Mouse (Mus musculus): ENCODE data around the gene Cckbr.
"Not testable (repeated sequence)": the region's sequence is repeated elsewhere in the genome, so short reads cannot be mapped to it uniquely, and the experiment has no call there.

Cckbr gene

DNA sequence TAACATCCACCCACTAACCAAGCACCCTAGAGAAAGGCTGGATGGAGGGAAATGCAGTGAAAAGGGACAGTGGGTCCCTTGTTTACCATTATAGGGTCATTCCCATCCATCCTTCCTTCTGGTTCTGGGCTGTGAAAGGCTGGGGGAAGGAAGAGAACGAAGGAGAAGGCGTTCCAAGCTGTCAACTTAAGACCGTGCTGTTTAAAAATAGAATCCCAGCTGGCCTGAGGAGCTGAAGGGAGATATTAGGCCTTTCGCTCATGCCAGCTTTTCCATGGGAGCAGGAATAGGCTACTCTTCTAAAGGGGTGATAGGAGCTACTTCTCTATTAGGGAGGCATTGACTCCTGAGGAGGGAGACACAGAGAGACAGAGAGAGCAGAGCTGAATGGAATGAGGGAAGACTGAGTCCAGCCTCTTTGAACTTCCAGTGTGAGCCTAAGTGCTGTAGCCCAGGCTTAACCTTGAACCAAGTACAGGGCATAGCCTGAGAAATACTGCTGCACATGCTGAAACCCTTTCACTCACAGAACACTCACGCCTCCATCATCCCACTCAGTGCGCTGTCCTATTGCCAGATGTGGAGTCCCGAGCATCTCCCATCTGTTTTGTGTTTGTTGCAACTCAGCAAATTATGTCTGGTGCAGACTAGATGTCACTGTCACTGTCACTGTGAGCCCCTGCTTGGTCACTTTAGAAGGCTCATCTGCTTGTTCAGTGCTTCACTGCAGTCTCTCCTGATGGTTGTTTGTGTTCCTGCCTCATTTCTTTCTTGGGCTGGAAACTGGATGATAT, 12.6 kb downstream of the Cckbr start:
- no peak for DNase-seq (ENCODE audit: low read depth, low spot score)

DNA sequence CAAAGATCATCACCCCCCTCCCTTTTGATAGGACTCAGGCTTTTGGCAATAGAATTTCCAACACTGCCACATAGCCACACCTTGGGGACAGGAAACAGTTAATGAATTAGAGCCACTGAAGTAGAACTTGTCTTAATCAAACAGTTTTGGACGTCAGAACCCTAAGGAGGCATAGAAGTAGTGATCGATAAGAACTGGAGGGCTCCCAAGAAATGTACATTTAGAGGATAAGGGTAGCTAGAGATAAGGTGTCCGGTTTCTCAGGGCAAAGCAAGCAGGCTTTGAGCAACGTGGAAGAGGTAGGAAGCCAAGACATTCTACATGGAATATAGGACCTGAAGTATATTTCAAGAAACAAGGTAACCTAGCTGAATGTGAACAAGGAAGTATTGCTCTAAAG, 15.9 kb downstream of the Cckbr start:
- DNase-seq (ENCODE audit: low read depth, low spot score): no peak

DNA sequence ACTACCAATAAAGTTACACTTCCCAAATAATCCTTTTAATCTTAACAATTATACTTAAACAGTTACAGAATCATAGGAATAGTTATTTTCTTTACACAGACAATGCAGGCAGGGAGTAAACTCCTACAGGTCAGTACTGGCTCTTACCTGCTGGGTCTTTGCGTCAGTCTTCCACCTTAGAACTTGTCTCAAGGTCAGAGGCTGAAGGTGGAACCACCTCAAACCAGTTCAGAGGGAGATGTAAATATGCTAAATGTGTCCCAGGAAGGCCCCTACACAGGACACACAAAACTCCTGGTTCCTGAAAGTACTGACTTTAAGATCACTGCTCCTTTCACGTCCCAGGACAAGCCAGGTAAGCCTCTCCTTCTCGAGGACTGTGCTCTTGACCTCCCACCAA, 19.5 kb downstream of the Cckbr start:
- peak; percentile 79 for DNase-seq (ENCODE audit: low read depth, low spot score)

DNA sequence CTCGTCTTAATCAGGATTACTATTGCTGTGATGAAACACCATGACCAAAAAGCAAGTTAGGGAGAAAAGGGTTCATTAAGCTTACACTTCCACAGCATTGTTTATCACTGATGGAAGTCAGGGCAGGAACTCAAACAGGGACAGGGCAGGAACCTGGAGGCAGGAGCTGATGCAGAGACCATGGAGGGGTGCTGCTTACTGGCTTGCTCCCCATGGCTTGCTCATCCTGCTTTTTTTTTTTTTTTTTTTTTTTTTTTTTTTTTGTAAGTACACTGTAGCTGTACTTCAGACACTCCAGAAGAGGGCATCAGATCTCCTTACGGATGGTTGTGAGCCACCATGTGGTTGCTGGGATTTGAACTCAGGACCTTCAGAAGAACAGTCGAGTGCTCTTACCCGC, 27.8 kb downstream of the Cckbr start:
- not testable (repeated sequence) for DNase-seq (ENCODE audit: low read depth, low spot score)

DNA sequence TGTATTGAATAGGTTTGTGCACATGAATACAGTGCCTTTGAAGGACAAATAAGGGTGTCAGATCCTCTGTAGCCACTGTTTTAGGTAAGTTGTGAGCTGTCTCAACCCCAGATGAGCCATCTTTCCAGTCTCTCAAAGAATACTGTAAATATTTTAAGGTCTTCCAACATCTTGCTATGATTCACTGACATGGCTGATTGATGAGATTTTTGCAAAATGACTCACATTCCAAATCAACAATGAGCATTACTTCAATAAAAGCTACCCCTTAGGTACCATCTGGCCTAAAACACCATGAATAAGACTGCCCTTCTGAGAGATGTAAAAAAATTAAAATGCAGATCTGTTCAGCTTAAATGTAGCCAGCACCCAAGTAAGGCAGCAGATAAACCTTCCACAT, 33.0 kb downstream of the Cckbr start:
- DNase-seq (ENCODE audit: low read depth, low spot score): no peak

DNA sequence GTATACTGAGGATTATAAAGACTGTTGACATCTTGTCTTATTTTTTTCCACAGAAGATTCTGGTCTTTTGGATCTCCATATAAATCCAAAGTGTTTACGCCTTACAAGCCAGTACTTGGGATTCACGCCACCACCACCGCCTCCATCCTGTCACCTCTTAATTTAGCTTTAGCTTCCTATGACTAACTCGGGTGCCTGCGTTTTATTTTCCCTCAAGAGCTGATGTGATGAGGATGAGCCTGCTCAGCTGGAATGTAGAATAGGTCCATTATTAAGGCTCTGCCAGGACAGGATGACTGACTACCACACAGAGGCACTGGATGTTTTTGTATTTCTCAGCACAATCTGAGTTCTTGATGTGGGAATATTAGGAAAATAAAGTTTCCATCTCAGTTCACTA, 40.0 kb downstream of the Cckbr start:
- not testable (repeated sequence) for DNase-seq (ENCODE audit: low read depth, low spot score)

DNA sequence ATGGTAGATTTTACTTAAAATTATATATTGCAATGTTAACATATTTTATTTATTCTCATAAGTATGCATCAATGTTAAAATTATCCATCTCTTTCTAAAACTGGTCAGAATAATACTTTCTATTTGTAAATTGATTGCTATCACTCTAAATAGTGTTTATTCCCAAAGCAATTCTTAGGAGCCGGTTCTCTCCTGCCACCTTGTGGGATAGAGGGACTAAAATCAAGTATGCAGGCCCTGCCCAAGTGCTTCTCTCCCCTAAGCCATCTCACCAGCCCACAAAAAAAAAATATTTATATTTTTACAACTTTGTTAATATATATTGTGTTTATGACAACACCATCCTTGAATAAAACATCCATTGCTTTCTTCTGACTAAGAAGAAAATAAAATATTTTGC, 47.1 kb downstream of the Cckbr start:
- no peak for DNase-seq (ENCODE audit: low read depth, low spot score)

DNA sequence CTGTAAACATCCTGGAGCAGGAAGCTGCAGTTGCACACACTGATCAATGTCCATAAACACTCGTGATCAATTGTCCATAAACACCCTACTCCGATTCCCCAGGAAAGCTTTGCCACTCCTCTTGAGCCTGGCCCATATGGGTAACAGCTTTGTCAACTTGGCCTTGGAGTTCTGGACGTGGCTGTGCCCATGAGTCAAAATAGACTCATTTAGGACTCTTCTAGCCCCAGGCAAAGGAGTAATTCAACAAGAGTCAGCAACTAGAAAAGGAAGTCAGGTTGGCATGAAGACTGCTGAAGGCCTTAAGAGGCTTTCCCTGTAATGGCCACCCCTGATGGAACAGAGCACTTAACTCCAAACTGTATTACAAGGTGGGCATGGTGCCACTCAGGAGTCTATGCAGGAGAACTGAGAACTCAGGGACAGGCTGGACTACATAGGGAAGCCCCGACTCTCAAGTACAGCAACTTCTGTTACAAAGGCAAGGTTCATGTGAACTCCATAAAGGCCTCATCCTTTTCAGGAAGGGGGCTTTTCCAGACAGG, 49.3 kb downstream of the Cckbr start:
- DNase-seq (ENCODE audit: low read depth, low spot score): no peak

DNA sequence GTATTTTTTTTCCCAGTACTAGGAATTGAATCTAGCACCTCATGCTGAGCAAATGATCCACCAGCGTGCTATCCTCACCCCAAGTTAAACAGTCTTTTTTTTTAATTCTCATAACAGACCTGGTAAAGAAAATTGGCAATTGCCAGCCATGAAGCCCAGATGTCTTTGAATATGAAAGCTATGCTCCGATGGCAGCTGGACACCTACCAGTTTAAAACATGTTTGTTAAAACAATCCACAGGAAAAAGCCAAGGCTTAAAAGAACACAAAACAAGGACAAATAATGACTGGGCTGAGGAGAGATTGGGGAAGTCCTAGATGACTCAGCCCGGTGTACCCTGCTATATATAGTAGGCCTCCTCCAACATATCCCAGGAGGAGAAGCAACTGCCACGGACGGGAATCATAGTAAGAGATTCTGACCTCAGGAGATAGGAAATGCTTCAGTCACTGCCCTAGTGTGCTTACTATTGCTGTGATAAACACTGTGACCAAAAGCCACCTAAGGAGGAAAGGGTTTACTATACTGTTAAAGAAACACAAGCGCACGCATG, 49.9 kb downstream of the Cckbr start:
- DNase-seq (ENCODE audit: low read depth, low spot score): no peak

DNA sequence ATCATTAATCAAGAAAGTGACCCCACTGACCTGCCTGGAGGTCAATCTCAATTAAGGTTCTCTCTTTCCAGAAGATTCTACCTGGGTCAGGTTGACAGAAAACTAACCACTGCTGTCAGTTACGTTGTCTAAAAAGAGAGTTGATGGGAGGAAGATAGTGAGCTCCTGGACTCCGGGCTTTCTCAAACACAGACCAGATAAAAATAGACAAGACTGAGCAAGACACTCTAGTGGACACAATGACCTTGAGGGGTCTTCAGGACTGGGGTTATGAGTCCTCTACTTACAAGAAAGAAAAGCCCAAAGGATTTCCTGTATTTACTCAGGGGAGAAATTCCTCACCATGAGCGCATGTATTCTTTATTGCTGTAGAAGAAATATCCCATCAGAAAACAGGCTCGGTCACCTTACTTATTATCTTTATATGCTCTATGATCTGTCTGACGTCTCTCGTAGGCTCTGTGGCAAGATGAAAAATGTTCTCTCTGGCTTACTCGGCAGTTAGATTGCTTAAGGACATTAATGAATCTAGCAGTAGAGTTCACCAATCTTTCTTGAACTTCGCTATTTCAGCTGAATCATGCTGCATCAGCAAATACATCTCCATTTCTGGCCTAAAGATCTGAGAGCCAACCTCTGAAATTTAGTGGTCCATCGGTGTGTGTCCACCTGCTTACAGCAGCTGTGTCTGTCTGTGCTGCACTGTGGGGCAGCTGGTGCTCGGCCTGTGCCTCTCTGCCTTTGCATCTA, 51.3 kb downstream of the Cckbr start:
- DNase-seq (ENCODE audit: low read depth, low spot score): no peak

DNA sequence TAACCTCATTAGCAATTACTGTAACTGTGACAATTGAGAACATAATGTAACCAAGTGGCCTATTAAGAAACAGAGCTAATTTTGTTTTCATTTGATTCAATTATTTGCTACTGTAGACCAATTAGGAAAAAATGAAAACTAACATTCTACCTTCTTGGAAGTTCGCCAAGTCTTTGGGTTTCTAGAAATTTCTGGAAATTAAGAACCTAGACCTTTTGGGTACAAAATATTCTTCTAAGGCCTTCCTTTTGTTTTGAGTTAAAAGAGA, 51.8 kb downstream of the Cckbr start:
- DNase-seq (ENCODE audit: low read depth, low spot score): no peak

DNA sequence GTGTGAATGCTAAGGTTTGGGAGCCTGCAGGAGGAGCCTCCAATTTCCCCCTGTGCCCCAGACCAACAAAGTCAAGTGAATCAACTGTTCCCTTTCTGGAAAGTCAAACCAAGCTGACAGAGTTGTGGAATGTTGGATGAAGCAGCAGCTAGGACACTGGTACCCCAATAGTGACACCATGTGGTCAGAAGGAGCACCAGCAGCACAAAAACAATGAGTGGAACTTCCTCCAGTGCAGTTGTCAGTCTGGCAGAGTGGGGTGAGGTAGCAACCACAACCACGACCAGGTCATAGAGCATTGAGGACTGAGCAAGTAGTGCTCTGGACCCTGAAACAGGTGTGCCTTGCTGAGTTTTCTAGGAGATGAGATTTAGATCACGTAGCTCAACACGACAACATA, 52.3 kb downstream of the Cckbr start:
- DNase-seq (ENCODE audit: low read depth, low spot score): peak; percentile 82

DNA sequence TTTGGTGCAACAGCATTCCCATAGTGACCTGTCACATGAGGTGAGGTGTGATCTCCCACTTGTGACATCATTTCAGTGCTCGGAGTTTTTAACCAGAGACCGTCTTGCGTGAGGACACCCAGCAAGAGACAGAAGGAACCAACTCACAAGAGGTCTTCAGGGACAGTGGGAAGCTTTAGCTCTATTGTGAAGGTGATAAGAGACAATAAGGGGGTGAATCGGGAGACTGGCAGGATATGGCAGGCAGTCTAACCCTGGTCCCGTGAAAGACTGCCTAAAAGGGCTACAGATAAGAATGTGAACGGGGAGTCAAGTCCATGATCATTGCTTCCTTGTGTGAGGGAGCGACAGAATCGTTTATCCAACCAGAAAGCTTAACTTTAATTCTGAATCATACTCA, 52.8 kb downstream of the Cckbr start:
- no peak for DNase-seq (ENCODE audit: low read depth, low spot score)

DNA sequence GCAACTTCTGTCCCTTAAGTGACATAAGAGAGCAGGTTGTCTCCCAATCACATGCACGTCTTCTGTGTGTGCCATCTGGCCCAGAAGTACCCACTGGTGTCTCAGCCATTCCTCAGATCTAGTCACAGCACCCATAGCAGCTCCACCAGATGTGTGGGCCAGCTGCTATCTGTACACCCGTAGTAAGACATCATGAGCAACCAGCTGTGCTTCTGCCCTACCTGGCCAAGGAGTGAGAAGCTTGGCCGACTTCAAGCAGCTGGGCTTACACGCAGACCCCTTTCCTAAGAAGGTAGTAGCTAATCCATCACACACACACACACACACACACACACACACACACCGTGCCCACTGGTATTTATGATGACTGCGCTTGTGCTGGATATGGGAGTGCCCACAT, 53.7 kb downstream of the Cckbr start:
- DNase-seq (ENCODE audit: low read depth, low spot score): no peak

DNA sequence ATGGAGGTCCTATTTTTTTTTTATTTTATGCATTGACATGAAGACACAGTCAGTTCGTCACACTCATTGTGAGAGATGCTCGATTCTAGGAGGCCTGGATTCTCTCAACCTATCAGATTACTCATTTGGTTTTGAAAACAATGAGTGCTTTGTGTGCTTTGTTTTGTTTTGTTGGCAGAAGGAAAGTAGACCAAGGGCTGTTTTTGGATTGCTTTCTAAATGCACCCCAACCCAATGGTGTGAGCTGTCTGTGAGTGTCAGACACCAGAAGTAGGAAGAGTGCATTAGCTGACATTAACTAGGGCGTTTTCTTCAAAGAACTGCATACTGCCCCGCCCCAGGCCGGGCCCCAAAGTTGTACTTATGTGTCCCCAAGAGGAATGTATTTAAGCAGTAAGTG, 54.5 kb downstream of the Cckbr start:
- DNase-seq (ENCODE audit: low read depth, low spot score): no peak

DNA sequence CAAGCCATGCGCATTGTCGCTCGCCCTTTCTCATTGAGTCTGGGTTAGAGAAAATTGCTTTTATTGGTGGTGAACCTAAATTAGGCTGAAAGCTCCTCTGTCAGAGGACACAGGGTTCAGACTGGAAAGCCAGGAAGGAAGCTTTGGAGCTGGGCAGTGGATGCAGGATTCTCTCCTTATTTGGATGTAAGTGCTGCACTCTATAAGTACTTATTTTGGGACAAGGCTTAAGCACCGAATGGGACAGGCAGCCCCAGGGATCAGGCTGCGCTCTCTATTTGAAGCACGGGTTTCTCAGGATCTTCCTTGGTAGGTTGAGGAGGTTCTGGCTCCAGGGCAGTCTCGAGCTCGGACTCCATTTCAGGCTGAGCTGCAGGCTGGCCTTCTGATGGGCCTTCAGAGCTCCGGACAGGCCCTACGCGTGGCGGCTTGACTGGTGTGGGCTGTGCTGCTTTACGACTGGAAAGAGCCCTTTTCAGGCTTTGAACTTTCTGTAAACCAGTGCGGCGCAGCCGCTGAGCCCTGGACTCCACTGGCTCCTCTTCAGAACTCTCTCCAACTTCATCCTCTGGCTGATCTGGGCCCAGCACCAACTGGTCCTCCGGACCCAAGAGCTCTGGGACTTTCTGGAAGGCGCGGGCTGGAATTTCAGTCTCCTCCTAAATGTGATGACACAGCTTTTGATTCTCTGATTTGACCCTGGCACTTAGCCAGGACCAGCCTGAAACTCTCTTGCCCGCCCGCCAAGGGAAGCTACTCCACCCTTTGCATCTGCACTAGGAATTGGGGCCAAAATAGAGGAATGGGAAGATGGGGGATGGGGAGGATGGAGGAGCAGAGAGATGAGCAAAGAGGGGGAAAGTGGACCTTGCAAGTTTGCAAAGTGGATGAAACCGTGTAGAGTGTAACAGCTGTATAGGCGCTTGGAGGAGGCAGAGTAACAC, 55.3 kb downstream of the Cckbr start:
- DNase-seq (ENCODE audit: low read depth, low spot score): peak; percentile 73

DNA sequence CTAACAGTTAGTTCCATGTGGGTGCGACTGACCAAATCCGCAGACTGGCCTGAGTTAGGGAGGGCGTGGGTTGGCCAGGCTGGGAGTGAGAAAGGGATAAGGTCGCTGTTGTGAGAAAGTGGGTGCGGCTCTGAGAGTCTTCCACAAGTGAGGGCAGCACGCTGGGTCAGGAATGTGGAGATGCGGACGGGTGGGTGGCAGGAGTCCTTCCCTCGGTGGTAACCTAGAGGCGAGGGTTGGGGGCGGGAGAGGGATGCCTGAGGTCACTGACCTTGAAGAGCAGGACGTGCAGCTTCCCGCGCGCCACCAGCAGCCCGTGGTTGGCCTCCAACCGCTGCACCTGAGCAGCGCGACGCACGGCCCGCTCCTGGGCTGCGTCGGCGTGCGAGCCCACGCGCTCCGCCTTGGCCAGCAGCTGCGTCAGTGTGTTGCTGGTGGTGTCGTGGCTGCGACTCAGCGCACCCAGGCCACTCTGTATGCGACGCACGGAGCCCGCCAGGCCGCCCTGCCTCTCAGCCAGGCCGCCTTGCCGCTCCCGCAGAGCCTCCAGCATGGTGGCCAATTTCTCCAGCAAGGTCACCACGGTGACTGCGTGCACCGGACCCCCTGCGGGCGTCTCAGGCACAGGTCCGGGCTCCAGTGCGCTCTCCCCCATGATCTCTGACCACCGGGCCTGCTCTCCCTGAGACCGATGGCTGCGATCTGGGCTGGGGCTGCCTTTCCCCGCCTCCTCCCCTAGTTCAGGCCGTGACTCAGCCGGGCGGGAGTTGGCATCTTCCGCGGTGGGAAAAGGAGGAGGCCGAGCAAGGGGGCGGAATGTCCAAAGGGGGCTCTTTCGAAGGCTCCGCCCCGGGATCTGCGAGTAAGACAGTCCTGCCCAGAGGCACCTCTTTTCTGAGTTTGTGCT, 56.2 kb downstream of the Cckbr start, which contains the start of gene Cavin3:
Cavin3 (minus strand) TSS at position 796 of the 907 bp plus-strand sequence.
- peak; percentile 90 for DNase-seq (ENCODE audit: low read depth, low spot score)

DNA sequence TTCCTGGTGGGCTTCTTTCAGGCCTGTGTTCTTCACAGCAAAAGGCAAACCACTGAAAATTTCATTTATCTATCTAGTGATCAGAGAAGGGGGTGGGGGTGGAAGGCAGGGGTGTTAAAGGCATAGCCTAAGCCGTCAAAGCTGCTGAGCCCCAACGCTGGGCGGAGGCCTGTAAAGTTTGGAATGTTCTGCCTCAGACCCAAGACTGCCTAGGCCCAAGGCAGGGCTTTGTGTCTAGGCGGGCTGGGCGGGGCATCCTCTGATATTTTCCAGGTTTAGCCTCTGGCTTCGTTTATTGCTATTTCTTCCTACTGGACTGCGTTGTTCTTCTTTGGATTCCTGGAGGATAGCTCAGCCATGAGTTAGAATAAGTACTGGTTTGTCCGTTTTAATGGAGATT, 56.9 kb downstream of the Cckbr start:
- peak; percentile 76 for DNase-seq (ENCODE audit: low read depth, low spot score)

DNA sequence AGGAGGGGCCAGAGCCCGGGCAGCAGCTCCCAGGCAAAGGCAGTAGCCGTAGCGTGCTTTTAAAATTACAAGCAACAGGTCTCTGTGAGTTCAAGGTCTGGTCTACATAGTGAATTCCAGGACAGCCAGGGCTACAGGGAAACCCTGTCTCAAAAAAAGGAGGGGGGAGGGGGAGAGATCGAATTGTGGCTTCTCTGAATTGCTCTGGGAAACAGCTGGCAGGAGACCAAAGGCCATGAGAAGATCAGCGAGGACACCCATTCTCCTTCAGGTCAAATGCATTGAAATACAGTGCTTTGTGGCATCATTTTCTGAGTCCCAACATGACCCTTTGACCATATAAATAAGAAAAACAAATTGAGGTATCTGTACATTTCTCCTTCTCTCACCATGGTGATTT, 59.5 kb downstream of the Cckbr start:
- DNase-seq (ENCODE audit: low read depth, low spot score): no peak

DNA sequence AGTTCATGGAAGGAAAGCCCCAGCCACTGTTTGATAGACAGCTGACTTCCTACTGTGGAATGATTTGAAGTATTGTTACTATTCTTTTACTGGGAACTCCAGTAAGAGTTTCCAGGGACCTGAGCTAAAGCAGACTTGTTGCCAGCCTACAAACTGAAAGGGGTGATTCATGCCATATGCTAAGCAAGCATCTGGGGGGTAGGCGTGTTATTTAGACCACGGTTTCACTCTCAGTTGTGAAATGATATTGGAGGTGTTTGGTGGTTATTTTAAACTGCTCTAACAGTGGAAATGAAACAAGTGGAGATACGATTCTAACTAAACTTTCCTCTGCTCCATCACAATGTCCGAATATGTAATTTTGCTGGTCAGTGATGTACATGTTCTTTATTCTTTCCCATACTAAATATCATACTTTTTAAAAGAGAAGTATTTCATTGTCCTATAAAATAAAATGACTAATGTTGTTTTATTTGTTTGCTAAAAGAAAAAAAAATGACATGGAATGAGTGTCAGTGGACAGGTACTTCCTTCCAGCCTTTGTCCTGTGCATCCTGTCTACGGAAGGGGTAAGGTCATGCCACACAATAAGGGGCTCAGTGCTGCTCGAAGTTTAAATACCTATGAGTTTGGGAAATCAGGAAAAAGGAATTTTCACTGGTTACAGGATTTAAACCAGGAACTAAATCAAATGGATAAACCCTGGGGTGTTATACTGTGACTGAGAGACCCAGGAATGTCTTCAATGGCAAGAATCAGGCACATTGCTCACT, 61.8 kb downstream of the Cckbr start:
- no peak for DNase-seq (ENCODE audit: low read depth, low spot score)
